Mouse (Mus musculus): ENCODE measurements at regions not wholly inside any gene's neighbourhood (a gene's known extent, or its start where the extent isn't known, plus 50 kb on each side); places are given as distances from the start of the nearest gene placed in this dataset.
A peak's percentile ranks its signal among the peaks of the same experiment; 100 is the strongest.

DNA sequence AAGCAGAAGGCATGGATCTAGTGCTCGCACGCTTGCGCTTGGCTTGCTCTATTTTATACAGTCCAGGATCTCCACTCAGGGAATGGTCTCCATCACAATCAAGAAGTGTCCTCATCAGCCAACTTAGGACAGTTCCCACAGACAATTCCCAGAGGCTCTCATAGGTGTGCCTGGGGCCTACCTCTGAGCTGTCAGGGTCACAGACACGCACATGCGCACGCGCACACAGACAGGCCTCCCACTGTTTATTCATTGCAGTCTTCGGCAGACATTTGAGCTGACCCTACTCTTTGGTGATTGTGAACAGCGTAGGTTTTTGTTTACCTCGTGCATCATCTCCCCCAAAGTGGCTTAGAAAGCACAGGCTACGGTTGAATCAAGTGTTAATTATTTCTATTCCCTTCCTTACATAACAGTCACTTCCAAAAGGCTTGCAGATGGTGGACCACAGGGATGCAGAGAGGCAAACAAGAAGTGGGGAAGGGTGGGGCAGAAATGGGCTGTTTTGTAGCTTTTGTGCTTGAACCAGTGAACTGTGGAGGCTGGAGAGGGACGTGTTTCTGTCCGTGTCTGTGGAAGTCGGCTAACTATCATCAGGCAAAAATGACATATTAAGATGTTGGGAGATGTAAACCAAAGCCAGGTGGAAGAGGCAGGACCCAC lies 53.5 kb upstream of the Smg1 start:
- whole genome bisulfite sequencing, result 55% methylated on average over 14 of the region's 14 CpGs
- no peaks in the 10 kb centered on the region for H3K36me3 ChIP-seq

DNA sequence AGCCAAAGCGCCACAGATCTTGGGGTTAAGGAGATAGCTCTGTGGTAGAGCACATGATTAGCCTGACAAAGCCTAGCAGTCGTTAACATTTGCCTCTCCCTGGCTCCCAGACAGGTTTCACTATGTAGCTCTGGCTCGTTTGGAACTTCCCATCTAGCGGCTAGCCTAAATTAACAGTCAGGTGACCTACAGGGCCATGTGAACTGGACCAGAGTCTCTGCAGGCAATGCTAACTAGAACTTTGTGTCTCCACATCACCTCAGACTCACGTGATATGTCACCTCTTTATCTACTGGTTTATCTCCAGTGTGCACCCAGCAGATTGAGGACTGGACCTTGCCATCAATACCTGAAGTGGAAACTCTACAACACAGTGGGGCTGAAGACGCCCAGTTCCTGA lies 52.4 kb upstream of the Smg1 start:
- ATAC-seq (ENCODE audit: insufficient read depth, low FRiP score, low read depth), result no peak
- Histone ChIP-seq H3K9me3 (no peaks in the 10 kb centered on the region), H3K27me3 (replicated peaks) (no peaks in the 10 kb centered on the region), H3K4me2 (no peak overlapping the region), H3K4me3 (replicated peaks) (no peak overlapping the region), H3K36me3 (no peaks in the 10 kb centered on the region), H3K4me1 (no peaks in the 10 kb centered on the region), H3K9ac (no peak overlapping the region), H3K27ac (no peak overlapping the region)
- 80% methylated on average over 6 of the region's 6 CpGs for WGBS

More for the DNA sequence above, 53.5 kb upstream of the Smg1 start:
- Histone ChIP-seq H3K9ac (no peak overlapping the region), H3K4me2 (no peak overlapping the region), H3K27me3 (replicated peaks) (no peaks in the 10 kb centered on the region), H3K9me3 (no peaks in the 10 kb centered on the region), H3K27ac (no peak overlapping the region), H3K4me1 (no peaks in the 10 kb centered on the region), H3K4me3 (replicated peaks) (no peak overlapping the region)
- ATAC-seq (ENCODE audit: insufficient read depth, low FRiP score, low read depth), result peak; percentile 8; the same call in 1 of the 2 replicates

DNA sequence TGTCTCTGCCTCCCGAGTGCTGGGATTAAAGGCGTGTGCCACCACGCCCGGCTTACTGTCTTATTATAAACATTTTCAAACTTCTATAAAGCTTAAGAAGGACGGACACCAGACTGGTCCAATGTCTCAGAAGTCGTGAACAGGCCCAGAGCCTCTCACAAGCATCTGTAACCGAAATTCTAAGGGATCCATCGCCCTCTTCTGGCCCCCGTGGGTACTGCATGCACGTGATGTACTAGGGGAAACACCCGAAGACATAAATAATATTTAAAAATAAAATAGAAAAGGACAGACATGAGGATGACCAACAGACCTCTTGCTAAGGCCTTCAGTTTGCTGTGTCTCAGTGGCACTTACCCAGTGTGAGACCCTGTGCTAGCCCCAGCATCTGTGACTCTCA lies 51.8 kb upstream of the Smg1 start:
- H3K4me3 ChIP-seq (replicated peaks), result no peak overlapping the region
- H3K4me1 ChIP-seq, result no peaks in the 10 kb centered on the region
- 79% methylated on average over 11 of the region's 11 CpGs for WGBS
- no peaks in the 10 kb centered on the region for H3K9me3 ChIP-seq
- no peak overlapping the region for H3K9ac ChIP-seq
- ATAC-seq (ENCODE audit: insufficient read depth, low FRiP score, low read depth), result no peak
- no peaks in the 10 kb centered on the region for H3K36me3 ChIP-seq
- H3K27ac ChIP-seq, result no peak overlapping the region
- no peaks in the 10 kb centered on the region for H3K27me3 ChIP-seq (replicated peaks)
- H3K4me2 ChIP-seq, result no peak overlapping the region

DNA sequence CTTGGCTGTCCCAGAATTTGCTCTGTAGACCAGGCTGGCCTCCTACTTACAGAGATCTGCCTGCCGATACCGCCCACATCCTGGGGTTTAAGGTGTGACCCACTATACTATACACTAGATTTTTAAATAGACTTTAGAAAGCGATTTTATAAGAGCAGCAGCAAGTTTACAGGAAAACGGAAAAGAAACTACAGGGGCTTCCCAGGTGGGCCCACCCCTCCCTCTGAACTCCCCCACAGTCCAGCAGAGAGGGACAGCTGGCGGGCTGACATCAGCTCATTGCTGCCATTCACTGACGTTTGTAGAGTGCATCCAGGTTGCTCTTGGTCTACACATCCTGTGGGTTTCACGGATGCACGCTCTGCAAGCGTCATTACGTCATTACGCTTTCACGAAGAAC lies 51.2 kb upstream of the Smg1 start:
- no peak overlapping the region for H3K9ac ChIP-seq
- no peaks in the 10 kb centered on the region for H3K27me3 ChIP-seq (replicated peaks)
- no peaks in the 10 kb centered on the region for H3K9me3 ChIP-seq
- 90% methylated on average over 12 of the region's 12 CpGs for WGBS
- H3K4me3 ChIP-seq (replicated peaks), result no peak overlapping the region
- H3K4me1 ChIP-seq, result no peaks in the 10 kb centered on the region
- no peak for ATAC-seq (ENCODE audit: insufficient read depth, low FRiP score, low read depth)
- H3K36me3 ChIP-seq, result no peaks in the 10 kb centered on the region
- H3K27ac ChIP-seq, result no peak overlapping the region
- H3K4me2 ChIP-seq, result no peak overlapping the region

All from stomach, embryonic 15.5 days (tissue).